Mouse (Mus musculus): ENCODE measurements around the gene Ctcfl. TPM values are rescaled to one million over a fixed set of nuclear protein-coding genes. Genes with fewer than 3 reads are reported as not detected.
"Not testable (repeated sequence)": the region's sequence is repeated elsewhere in the genome, so short reads cannot be mapped to it uniquely, and the experiment has no call there.

The Ctcfl gene
- polyA plus RNA-seq, 1 experiment: 0.62 TPM

DNA sequence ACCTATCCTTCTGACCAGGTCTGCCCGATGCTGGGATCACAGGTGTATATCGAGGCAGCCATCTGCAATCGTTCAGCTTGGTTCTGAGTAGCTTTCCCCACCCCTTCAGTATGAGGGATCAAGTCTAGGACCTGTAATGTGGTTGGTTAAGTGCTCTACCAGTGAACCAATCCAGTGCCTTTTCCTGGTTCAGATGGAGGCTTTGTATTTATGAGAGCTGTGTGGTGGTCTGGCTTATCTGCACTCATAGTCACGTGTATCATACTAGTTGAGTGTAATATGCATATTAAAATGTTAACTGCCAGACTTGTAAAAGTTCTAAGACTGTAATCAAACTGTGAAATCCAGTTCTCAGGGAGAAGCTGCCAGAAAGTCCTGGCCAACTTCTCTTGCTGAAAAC lies 7.1 kb upstream of the Ctcfl start:
- Histone ChIP-seq H3K4me1 (ENCODE audit: control insufficient read depth, insufficient read depth, low read length) (no peaks in the 10 kb centered on the region), H3K27ac (ENCODE audit: control insufficient read depth, insufficient read depth, low read depth, low read length) (no peak overlapping the region), H3K4me3 (ENCODE audit: control insufficient read depth, low read depth, low read length) (no peak overlapping the region), H3K36me3 (ENCODE audit: control insufficient read depth, insufficient read depth, low read length) (no peaks in the 10 kb centered on the region), H3K27me3 (ENCODE audit: control insufficient read depth, insufficient read depth, low read length) (no peaks in the 10 kb centered on the region)
- TF ChIP-seq POLR2A (IDR thresholded peaks at IDR 0.05; ENCODE audit: control insufficient read depth, low read depth, low read length) (no peak), CTCF (IDR thresholded peaks at IDR 0.05; ENCODE audit: control insufficient read depth, insufficient read depth, insufficient replicate concordance, low read depth, low read length) (no peak)

DNA sequence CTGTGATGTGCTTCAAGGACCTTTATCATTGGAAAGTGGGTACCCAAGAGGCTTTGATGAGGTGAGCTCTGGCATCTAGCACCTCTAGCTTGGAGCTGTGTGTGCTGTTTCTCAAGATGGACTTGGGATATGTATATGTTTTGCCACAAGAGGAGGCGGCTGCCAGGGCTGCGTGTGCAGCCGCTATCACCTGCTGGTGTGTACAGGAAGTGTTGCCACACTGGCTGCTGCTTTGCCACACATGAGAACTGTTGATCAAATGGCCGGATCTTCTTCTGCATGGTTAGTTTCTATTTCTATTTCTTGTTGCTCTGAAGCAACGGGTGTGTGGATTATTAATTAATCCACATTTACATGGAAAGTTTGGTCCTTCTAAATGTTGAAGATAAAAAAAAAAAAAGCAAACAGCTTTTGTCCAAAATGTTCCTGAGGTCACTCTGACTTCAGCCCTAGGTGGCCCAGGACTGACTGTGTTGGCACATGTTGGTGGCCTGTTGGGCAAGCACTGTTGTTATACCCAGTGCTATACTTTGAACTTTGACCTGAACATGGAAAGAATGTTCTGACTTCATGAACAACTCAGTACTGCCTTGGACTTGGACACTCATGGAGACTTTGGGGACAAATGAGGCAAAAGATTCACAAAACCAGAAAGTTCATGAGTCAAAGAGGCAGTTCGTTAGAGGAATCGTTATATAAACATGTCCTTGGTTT lies 4.9 kb upstream of the Ctcfl start:
- Histone ChIP-seq H3K36me3 (ENCODE audit: control insufficient read depth, insufficient read depth, low read length) (no peaks in the 10 kb centered on the region), H3K27ac (ENCODE audit: control insufficient read depth, insufficient read depth, low read depth, low read length) (no peak overlapping the region), H3K4me1 (ENCODE audit: control insufficient read depth, insufficient read depth, low read length) (peaks cover 4% of the 10 kb centered on the region; the same call in 1 of the 2 replicates), H3K4me3 (ENCODE audit: control insufficient read depth, low read depth, low read length) (no peak overlapping the region), H3K27me3 (ENCODE audit: control insufficient read depth, insufficient read depth, low read length) (no peaks in the 10 kb centered on the region)
- no peak for TF ChIP-seq CTCF (IDR thresholded peaks at IDR 0.05; ENCODE audit: control insufficient read depth, insufficient read depth, insufficient replicate concordance, low read depth, low read length)
- no peak for TF ChIP-seq POLR2A (IDR thresholded peaks at IDR 0.05; ENCODE audit: control insufficient read depth, low read depth, low read length)

- not testable (repeated sequence) for H3K27me3 ChIP-seq (ENCODE audit: control insufficient read depth, insufficient read depth, low read length); H3K27ac ChIP-seq (ENCODE audit: control insufficient read depth, insufficient read depth, low read depth, low read length); H3K36me3 ChIP-seq (ENCODE audit: control insufficient read depth, insufficient read depth, low read length); H3K4me3 ChIP-seq (ENCODE audit: control insufficient read depth, low read depth, low read length)
- H3K4me1 ChIP-seq (ENCODE audit: control insufficient read depth, insufficient read depth, low read length): peaks cover 11% of the 10 kb centered on the region; the same call in 1 of the 2 replicates
These were observed 792 bp upstream of the Ctcfl start for GRCm38 (mm10) chr2:173120117-173120516.

GRCm38 (mm10) chr2:173113796-173114195 lies 5.5 kb downstream of the Ctcfl start:
- H3K27ac ChIP-seq (ENCODE audit: control insufficient read depth, insufficient read depth, low read depth, low read length); H3K4me3 ChIP-seq (ENCODE audit: control insufficient read depth, low read depth, low read length); H3K36me3 ChIP-seq (ENCODE audit: control insufficient read depth, insufficient read depth, low read length); H3K4me1 ChIP-seq (ENCODE audit: control insufficient read depth, insufficient read depth, low read length); H3K27me3 ChIP-seq (ENCODE audit: control insufficient read depth, insufficient read depth, low read length): not testable (repeated sequence)
- TF ChIP-seq CTCF (IDR thresholded peaks at IDR 0.05; ENCODE audit: control insufficient read depth, insufficient read depth, insufficient replicate concordance, low read depth, low read length): peak; percentile 72

DNA sequence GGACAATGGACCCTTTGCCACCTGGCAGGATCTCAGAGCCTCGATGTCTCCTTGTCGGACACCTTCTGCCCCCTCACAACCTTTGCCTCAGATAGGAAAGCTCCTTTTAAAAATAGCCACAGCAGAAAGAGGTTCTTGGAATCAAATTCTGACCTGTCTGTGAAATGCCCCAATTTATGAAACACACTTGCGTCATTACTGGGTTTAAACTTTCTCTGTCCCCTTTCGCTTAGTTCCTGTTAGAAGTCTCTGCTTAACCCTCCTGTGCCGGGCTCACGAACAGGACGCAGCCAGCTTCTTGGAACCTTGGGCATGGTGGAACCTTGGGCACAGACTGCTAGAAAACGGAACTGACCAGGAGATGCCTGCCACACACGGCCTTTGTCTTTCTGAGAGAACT lies 8.8 kb downstream of the Ctcfl start:
- H3K27ac ChIP-seq (ENCODE audit: control insufficient read depth, insufficient read depth, low read depth, low read length): no peak overlapping the region
- H3K4me3 ChIP-seq (ENCODE audit: control insufficient read depth, low read depth, low read length): no peak overlapping the region
- H3K4me1 ChIP-seq (ENCODE audit: control insufficient read depth, insufficient read depth, low read length): no peaks in the 10 kb centered on the region
- no peaks in the 10 kb centered on the region for H3K27me3 ChIP-seq (ENCODE audit: control insufficient read depth, insufficient read depth, low read length)
- no peak for TF ChIP-seq POLR2A (IDR thresholded peaks at IDR 0.05; ENCODE audit: control insufficient read depth, low read depth, low read length)
- TF ChIP-seq CTCF (IDR thresholded peaks at IDR 0.05; ENCODE audit: control insufficient read depth, insufficient read depth, insufficient replicate concordance, low read depth, low read length): no peak
- H3K36me3 ChIP-seq (ENCODE audit: control insufficient read depth, insufficient read depth, low read length): no peaks in the 10 kb centered on the region

- no peaks in the 10 kb centered on the region for H3K36me3 ChIP-seq (ENCODE audit: control insufficient read depth, insufficient read depth, low read length)
- no peaks in the 10 kb centered on the region for H3K27me3 ChIP-seq (ENCODE audit: control insufficient read depth, insufficient read depth, low read length)
- no peaks in the 10 kb centered on the region for H3K4me1 ChIP-seq (ENCODE audit: control insufficient read depth, insufficient read depth, low read length)
- TF ChIP-seq POLR2A (IDR thresholded peaks at IDR 0.05; ENCODE audit: control insufficient read depth, low read depth, low read length) (no peak), CTCF (IDR thresholded peaks at IDR 0.05; ENCODE audit: control insufficient read depth, insufficient read depth, insufficient replicate concordance, low read depth, low read length) (no peak)
- no peak overlapping the region for H3K4me3 ChIP-seq (ENCODE audit: control insufficient read depth, low read depth, low read length)
- H3K27ac ChIP-seq (ENCODE audit: control insufficient read depth, insufficient read depth, low read depth, low read length): no peak overlapping the region
These were observed 9.8 kb downstream of the Ctcfl start for GRCm38 (mm10) chr2:173109510-173109909.

DNA sequence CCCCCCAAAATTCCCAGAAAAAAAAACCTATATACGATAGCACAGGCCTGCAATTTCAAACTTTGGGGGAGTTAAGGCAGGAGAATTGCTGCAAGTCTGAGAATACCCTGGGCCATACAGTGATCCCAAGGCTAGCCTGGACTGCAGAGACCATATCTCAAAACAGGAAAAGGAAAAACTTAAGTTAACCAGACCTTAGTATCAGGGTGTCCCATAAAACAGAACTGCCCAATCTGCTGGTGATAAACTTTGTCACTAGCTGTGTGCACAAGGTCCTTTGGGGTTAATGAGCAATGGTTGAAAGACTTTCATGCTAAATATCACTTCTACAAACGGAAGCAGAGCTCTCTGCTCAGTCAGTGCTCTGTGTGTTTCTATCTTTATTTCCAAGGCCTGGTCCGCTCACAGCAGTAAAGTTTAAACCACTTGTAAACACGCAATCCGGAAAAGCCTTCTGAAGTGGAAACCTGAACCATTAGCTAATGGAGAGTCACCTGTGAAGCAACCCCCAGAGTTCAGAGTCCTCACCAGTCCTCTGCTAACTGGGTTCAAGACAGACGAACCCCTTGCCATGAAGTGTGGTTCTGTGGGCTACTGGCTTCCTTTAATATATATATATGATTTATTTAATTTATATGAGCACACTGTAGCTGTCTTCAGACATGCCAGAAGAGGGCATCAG lies 10.7 kb downstream of the Ctcfl start:
- Histone ChIP-seq H3K4me3 (ENCODE audit: control insufficient read depth, low read depth, low read length) (no peak overlapping the region), H3K4me1 (ENCODE audit: control insufficient read depth, insufficient read depth, low read length) (no peaks in the 10 kb centered on the region), H3K27ac (ENCODE audit: control insufficient read depth, insufficient read depth, low read depth, low read length) (no peak overlapping the region), H3K27me3 (ENCODE audit: control insufficient read depth, insufficient read depth, low read length) (no peaks in the 10 kb centered on the region), H3K36me3 (ENCODE audit: control insufficient read depth, insufficient read depth, low read length) (no peaks in the 10 kb centered on the region)
- TF ChIP-seq CTCF (IDR thresholded peaks at IDR 0.05; ENCODE audit: control insufficient read depth, insufficient read depth, insufficient replicate concordance, low read depth, low read length): no peak
- no peak for TF ChIP-seq POLR2A (IDR thresholded peaks at IDR 0.05; ENCODE audit: control insufficient read depth, low read depth, low read length)

Measured in testis, adult 2 months (tissue).